Mouse (Mus musculus) hindbrain, embryonic 10.5 days (tissue): ENCODE results near the gene Ilvbl. TPM values are rescaled to one million over a fixed set of nuclear protein-coding genes. Genes with fewer than 3 reads are reported as not detected.

Experiments used
- DNase-seq: peaks from one replicate; pipeline ENCODE4 v3.0.0-alpha.2; 2017; ENCODE audit warnings: low spot score
- H3K27ac ChIP-seq: fragments of 300-500 bp; sonication (generic); 2 replicates; pipeline ENCODE4 v1.5.1; 2016; ENCODE audit warnings: mild to moderate bottlenecking, moderate library complexity
- H3K27me3 ChIP-seq: fragments of 300-500 bp; sonication (generic); 2 replicates; pipeline ENCODE4 v1.6.1; 2016; ENCODE audit warnings: mild to moderate bottlenecking; ENCODE audit not compliant: poor library complexity, insufficient read depth, severe bottlenecking
- H3K36me3 ChIP-seq: fragments of 300-500 bp; sonication (generic); 2 replicates; pipeline ENCODE4 v1.6.1; 2016; ENCODE audit warnings: mild to moderate bottlenecking, moderate library complexity
- H3K4me1 ChIP-seq: fragments of 300-500 bp; sonication (generic); replicated peaks from 2 replicates; pipeline ENCODE4 v1.6.1; 2016; ENCODE audit warnings: mild to moderate bottlenecking
- H3K4me3 ChIP-seq: fragments of 300-500 bp; sonication (generic); 2 replicates; pipeline ENCODE4 v1.5.1; 2016; ENCODE audit warnings: mild to moderate bottlenecking, moderate library complexity
- H3K9me3 ChIP-seq: fragments of 300-500 bp; sonication (generic); 2 replicates; pipeline ENCODE4 v1.6.1; 2016; ENCODE audit warnings: mild to moderate bottlenecking, moderate library complexity
- WGBS: fragments of 180-500 bp; shearing (Covaris S2); methylation state at CpG from one replicate; pipeline ENCODE4 v1.1.7; 2016; 5-methylcytosine and 5-hydroxymethylcytosine counted together
- polyA plus RNA-seq: library from polyadenylated mRNA; unstranded; fragments of >200 nt; fragmentation: Nextera tagmentation; extraction: Ambion mirVana; gene quantifications from 2 replicates; pipeline ENCODE4 v1.2.1, GENCODE M21; 2016

The Ilvbl gene
- polyA plus RNA-seq, 1 experiment from 2014 or later, result 48.0 TPM

DNA sequence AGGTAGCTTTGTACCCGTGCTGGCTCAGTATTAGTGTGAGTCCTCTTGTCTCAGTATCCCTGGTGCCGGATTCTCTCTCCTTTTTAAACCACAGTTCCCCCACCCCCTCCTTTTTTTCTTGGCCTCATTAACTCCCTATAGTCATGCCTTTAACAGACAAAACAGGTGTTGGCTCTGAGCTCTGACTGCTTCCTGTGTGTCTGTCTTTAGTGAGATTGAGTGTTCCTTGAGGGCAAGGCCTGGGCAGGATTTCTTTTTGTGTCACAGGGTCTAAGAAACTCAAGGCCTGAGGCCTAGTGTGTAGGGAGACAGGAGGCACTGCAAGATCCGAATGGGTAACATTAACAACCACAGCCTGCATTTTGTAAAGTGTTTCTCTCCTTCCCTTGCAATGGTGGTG is 4.1 kb downstream of the Ilvbl start:
- 80% methylated on average over 3 of the region's 3 CpGs for WGBS
- no peaks in the 10 kb centered on the region for H3K27me3 ChIP-seq
- H3K4me3 ChIP-seq, result no peak overlapping the region
- peaks cover 17% of the 10 kb centered on the region for H3K4me1 ChIP-seq
- no peaks in the 10 kb centered on the region for H3K9me3 ChIP-seq
- no peak for DNase-seq
- no peak overlapping the region for H3K27ac ChIP-seq
- H3K36me3 ChIP-seq, result peaks cover 51% of the 10 kb centered on the region

DNA sequence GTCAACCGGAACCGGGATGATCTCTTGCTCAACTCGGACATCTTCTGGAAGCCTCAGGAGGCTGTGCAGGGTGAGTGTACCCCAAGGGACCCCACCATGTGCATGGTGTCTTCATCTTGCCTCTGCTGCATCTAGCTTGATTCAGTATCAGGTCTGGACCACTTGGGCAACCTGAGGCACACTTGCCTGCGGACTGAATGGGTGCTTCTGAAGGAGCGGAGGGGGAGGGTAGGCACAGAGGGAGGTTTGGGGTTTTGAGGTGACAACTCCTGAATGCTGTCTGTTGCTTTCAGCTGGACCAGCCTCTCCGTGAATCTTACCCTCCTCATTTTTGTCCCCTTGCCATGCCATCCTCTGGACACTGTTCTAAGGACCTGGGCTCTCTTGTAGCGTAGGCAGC is 7.0 kb downstream of the Ilvbl start:
- WGBS, result 91% methylated on average over 7 of the region's 7 CpGs
- Histone ChIP-seq H3K36me3 (peaks cover 80% of the 10 kb centered on the region), H3K27ac (no peak overlapping the region)

GRCm38 (mm10) chr10:78583347-78583746 is 9.2 kb downstream of the Ilvbl start:
- 75% methylated on average over 9 of the region's 9 CpGs for WGBS
- no peaks in the 10 kb centered on the region for H3K9me3 ChIP-seq
- no peak overlapping the region for H3K4me3 ChIP-seq
- peaks cover 83% of the 10 kb centered on the region for H3K36me3 ChIP-seq
- no peaks in the 10 kb centered on the region for H3K4me1 ChIP-seq
- no peak overlapping the region for H3K27ac ChIP-seq
- H3K27me3 ChIP-seq, result no peaks in the 10 kb centered on the region
- no peak for DNase-seq

More for the DNA sequence above, 7.0 kb downstream of the Ilvbl start:
- H3K9me3 ChIP-seq, result no peaks in the 10 kb centered on the region
- H3K27me3 ChIP-seq, result no peaks in the 10 kb centered on the region
- H3K4me1 ChIP-seq, result no peaks in the 10 kb centered on the region
- DNase-seq, result no peak
- H3K4me3 ChIP-seq, result no peak overlapping the region

GRCm38 (mm10) chr10:78583939-78584338 is 9.8 kb downstream of the Ilvbl start:
- H3K4me1 ChIP-seq, result no peaks in the 10 kb centered on the region
- WGBS, result 82% methylated on average over 3 of the region's 3 CpGs
- no peaks in the 10 kb centered on the region for H3K27me3 ChIP-seq
- H3K4me3 ChIP-seq, result no peak overlapping the region
- H3K27ac ChIP-seq, result no peak overlapping the region
- peaks cover 83% of the 10 kb centered on the region for H3K36me3 ChIP-seq
- DNase-seq, result no peak
- no peaks in the 10 kb centered on the region for H3K9me3 ChIP-seq

GRCm38 (mm10) chr10:78584996-78585395 is 10.8 kb downstream of the Ilvbl start:
- no peak for DNase-seq
- H3K27ac ChIP-seq, result no peak overlapping the region
- H3K27me3 ChIP-seq, result no peaks in the 10 kb centered on the region
- peaks cover 83% of the 10 kb centered on the region for H3K36me3 ChIP-seq
- 92% methylated on average over 1 of the region's 1 CpGs for WGBS
- no peak overlapping the region for H3K4me3 ChIP-seq
- H3K9me3 ChIP-seq, result no peaks in the 10 kb centered on the region
- H3K4me1 ChIP-seq, result peaks cover 2% of the 10 kb centered on the region; the same call in 1 of the 2 replicates

DNA sequence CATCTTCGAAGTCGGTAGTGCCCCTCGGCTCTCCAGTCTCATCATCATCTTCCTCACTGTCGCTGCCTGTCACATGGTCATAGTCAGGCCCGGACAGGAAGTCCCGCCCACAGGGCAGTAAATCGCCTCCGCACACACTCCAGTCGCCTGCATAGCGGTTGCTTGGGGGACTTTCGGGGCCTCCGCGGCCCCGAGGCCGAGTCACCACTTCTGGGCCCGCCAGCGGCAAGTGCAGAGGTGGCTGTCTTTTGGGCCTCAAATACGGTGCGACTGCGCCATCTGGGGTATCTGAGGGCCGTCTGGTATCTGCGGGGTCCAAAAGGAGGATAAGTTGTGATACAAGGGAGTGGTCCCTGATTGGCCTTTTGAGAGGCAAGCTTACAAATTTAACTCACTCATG is 11.5 kb downstream of the Ilvbl start:
- 90% methylated on average over 22 of the region's 22 CpGs for WGBS

GRCm38 (mm10) chr10:78586026-78586425 is 11.9 kb downstream of the Ilvbl start:
- H3K4me3 ChIP-seq, result no peak overlapping the region
- H3K27ac ChIP-seq, result no peak overlapping the region
- DNase-seq, result no peak
- peaks cover 75% of the 10 kb centered on the region for H3K36me3 ChIP-seq
- peaks cover 12% of the 10 kb centered on the region for H3K4me1 ChIP-seq
- no peaks in the 10 kb centered on the region for H3K27me3 ChIP-seq
- 95% methylated on average over 13 of the region's 13 CpGs for WGBS
- no peaks in the 10 kb centered on the region for H3K9me3 ChIP-seq

More for the DNA sequence above, 11.5 kb downstream of the Ilvbl start:
- no peak overlapping the region for H3K4me3 ChIP-seq
- no peak overlapping the region for H3K27ac ChIP-seq
- no peaks in the 10 kb centered on the region for H3K27me3 ChIP-seq
- no peak for DNase-seq
- peaks cover 79% of the 10 kb centered on the region for H3K36me3 ChIP-seq
- no peaks in the 10 kb centered on the region for H3K9me3 ChIP-seq
- peaks cover 8% of the 10 kb centered on the region for H3K4me1 ChIP-seq

DNA sequence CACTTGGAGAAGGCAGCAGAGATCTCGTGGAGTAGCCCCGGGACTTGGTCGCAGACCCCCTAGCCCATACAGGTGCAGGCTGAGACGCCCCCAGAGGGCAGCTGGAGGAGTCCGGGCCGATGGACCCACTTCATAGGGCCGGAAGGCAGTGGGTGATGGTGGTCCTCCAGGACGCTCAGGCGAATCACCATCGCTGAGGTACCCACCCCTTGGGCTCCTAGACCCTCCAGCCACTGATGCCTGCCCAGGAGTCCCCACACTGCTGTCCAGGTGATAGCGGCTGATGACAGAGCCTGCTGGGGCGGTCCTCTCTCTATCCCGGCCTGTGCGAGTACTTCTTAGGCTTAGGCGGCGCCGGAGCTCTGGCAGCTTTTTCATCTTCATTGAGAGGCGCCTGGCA is 15.1 kb downstream of the Ilvbl start:
- no peaks in the 10 kb centered on the region for H3K9me3 ChIP-seq
- peaks cover 54% of the 10 kb centered on the region for H3K36me3 ChIP-seq
- no peak overlapping the region for H3K4me3 ChIP-seq
- H3K27ac ChIP-seq, result no peak overlapping the region
- 92% methylated on average over 18 of the region's 18 CpGs for WGBS
- peaks cover 19% of the 10 kb centered on the region for H3K4me1 ChIP-seq
- DNase-seq, result no peak
- H3K27me3 ChIP-seq, result no peaks in the 10 kb centered on the region

GRCm38 (mm10) chr10:78589901-78590300 is 15.8 kb downstream of the Ilvbl start:
- Histone ChIP-seq H3K27me3 (no peaks in the 10 kb centered on the region), H3K36me3 (peaks cover 47% of the 10 kb centered on the region), H3K4me1 (peaks cover 19% of the 10 kb centered on the region), H3K9me3 (no peaks in the 10 kb centered on the region), H3K27ac (no peak overlapping the region), H3K4me3 (no peak overlapping the region)
- WGBS, result 90% methylated on average over 8 of the region's 8 CpGs
- DNase-seq, result no peak

DNA sequence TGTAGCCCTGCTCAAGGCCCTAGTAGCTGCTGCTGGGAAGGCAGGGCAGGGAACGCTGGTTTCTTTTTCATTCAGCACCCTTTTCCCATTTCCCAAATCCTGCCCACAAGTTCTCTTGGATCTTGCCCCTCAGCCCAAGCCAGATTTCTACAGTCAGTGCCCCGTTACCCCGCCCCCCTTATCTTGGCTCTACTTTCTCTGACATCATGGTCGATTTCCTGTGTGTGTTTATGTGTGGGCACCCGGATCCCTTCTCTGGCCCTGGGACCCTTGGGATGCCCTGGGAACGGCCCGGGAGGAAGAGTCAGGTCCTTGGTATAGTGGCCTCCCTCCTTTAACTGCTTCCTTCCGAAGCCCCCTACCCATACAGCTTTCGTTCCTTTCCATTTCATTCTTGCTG is 16.6 kb downstream of the Ilvbl start:
- H3K27ac ChIP-seq, result peak overlapping the region; percentile 92
- WGBS, result 45% methylated on average over 9 of the region's 9 CpGs
- no peaks in the 10 kb centered on the region for H3K27me3 ChIP-seq

GRCm38 (mm10) chr10:78591406-78592328 is 17.5 kb downstream of the Ilvbl start, which contains the start of gene Syde1:
Gene Syde1 (minus strand): TSS chr10:78591964.
- WGBS, result 4% methylated on average over 49 of the region's 54 CpGs
- peak; percentile 68 for DNase-seq
- Histone ChIP-seq H3K4me1 (peaks cover 19% of the 10 kb centered on the region), H3K27ac (peak within 1 kb of the TSS; percentile 92), H3K9me3 (no peaks in the 10 kb centered on the region), H3K36me3 (peaks cover 30% of the 10 kb centered on the region), H3K27me3 (no peaks in the 10 kb centered on the region), H3K4me3 (peak within 1 kb of the TSS; percentile 68)

More for the DNA sequence above, 16.6 kb downstream of the Ilvbl start:
- H3K4me1 ChIP-seq, result peaks cover 19% of the 10 kb centered on the region
- peak overlapping the region; percentile 68 for H3K4me3 ChIP-seq
- H3K36me3 ChIP-seq, result peaks cover 39% of the 10 kb centered on the region
- H3K9me3 ChIP-seq, result no peaks in the 10 kb centered on the region
- DNase-seq, result no peak

- no peak overlapping the region for H3K4me3 ChIP-seq
- H3K27ac ChIP-seq, result no peak overlapping the region
- H3K36me3 ChIP-seq, result peaks cover 18% of the 10 kb centered on the region
- peaks cover 19% of the 10 kb centered on the region for H3K4me1 ChIP-seq
- DNase-seq, result no peak
- H3K9me3 ChIP-seq, result no peaks in the 10 kb centered on the region
- 85% methylated on average over 4 of the region's 4 CpGs for WGBS
- no peaks in the 10 kb centered on the region for H3K27me3 ChIP-seq
These were observed 18.8 kb downstream of the Ilvbl start for GRCm38 (mm10) chr10:78592856-78593379.

- Histone ChIP-seq H3K4me3 (no peak overlapping the region), H3K9me3 (no peaks in the 10 kb centered on the region), H3K4me1 (peaks cover 19% of the 10 kb centered on the region), H3K27ac (no peak overlapping the region), H3K27me3 (no peaks in the 10 kb centered on the region), H3K36me3 (peaks cover 13% of the 10 kb centered on the region)
- WGBS, result 93% methylated on average over 5 of the region's 5 CpGs
- DNase-seq, result no peak
These were observed 19.6 kb downstream of the Ilvbl start for GRCm38 (mm10) chr10:78593736-78594135.
